In the genomic region with DNA sequence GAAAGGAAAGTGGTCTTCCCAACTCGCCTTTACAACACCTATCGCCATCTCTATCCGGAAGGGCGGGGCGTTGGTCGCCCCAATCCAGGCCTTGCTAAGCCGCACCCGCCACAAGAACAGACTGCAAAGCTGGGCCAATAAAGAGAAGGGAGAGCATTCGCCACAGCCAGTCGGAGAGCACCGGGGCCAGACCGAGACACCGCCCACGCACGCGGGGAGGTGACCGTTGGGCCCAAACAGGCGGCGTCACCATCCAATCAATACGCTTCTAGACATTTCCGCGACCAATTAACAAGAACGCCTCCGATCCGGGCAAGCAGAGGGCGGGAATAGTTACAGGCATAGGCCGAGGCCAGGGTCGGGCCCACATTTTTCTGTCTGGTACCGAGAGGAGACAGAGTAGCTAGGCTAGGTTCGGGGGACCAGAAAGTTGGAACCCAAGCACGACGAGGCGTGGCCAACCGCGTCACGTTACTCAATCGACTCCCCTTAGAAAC, we compare ENCODE assay signal across 8 mouse cellular contexts. TPM values are rescaled to one million over a fixed set of nuclear protein-coding genes. Genes with fewer than 3 reads are reported as not detected.
DNase-seq lines count a peak whose midpoint lies in the region; ATAC-seq lines count a peak whose summit lies in the region.

No protein-coding gene starts in this region.

- under 1% methylated on average over 37 of the region's 37 CpGs for WGBS in forebrain, embryonic 14.5 days
- under 1% methylated on average over 37 of the region's 37 CpGs for WGBS in neural tube, embryonic 15.5 days

- intact Hi-C loops in heart, postnatal 14 days (cut with DNase I) = loop anchor here (5.0 kb wide), 1 partner anchor 73 kb away; a partner anchor contains a TSS

- peak overlapping the region; percentile 89 for H3K4me3 ChIP-seq in forebrain, embryonic 14.5 days (ENCODE audit: low read depth, low read length)
- peak overlapping the region; percentile 75 for H3K4me3 ChIP-seq in neural tube, embryonic 15.5 days (replicated peaks)

- peak overlapping the region; percentile 92 for H3K9ac ChIP-seq in forebrain, embryonic 14.5 days (ENCODE audit: low read length)
- H3K9ac ChIP-seq in neural tube, embryonic 15.5 days (replicated peaks) = peak overlapping the region; percentile 81

- no peaks in the 10 kb centered on the region for H3K27me3 ChIP-seq in forebrain, embryonic 14.5 days (replicated peaks; ENCODE audit: control insufficient read depth, insufficient read depth, low read length)
- H3K27me3 ChIP-seq in neural tube, embryonic 15.5 days (replicated peaks) = no peaks in the 10 kb centered on the region

- peak; percentile 94 for ATAC-seq in forebrain, embryonic 14.5 days
- peak; percentile 95 for ATAC-seq in neural tube, embryonic 15.5 days (ENCODE audit: low FRiP score)

- H3K9me3 ChIP-seq in forebrain, embryonic 14.5 days (replicated peaks; ENCODE audit: control insufficient read depth, low read length) = no peaks in the 10 kb centered on the region
- no peaks in the 10 kb centered on the region for H3K9me3 ChIP-seq in neural tube, embryonic 15.5 days (replicated peaks)

- peak overlapping the region; percentile 92 for H3K27ac ChIP-seq in forebrain, embryonic 14.5 days (ENCODE audit: low read depth, low read length)
- peak overlapping the region; percentile 94 for H3K27ac ChIP-seq in neural tube, embryonic 15.5 days (replicated peaks)

- H3K4me1 ChIP-seq in forebrain, embryonic 14.5 days (ENCODE audit: control insufficient read depth, insufficient read depth, low read length) = peaks cover 14% of the 10 kb centered on the region
- peaks cover 22% of the 10 kb centered on the region for H3K4me1 ChIP-seq in neural tube, embryonic 15.5 days

- peak overlapping the region; percentile 70 for H3K4me2 ChIP-seq in forebrain, embryonic 14.5 days (ENCODE audit: low read length)
- peak overlapping the region; percentile 75 for H3K4me2 ChIP-seq in neural tube, embryonic 15.5 days

- peak; percentile 99 for DNase-seq in ES-CJ7 (ENCODE audit: low read depth, low spot score)
- DNase-seq in cerebellum, adult 11 months = peak; percentile 96
- peak; percentile 99 for DNase-seq in forebrain, embryonic 14.5 days (ENCODE audit: low spot score)
- DNase-seq in heart, postnatal 14 days = peak; percentile 96 to 97
- peak; percentile 99 for DNase-seq in layer of hippocampus, adult 11-12 months (ENCODE audit: low spot score)
- peak; percentile 98 to 99 for DNase-seq in lung, adult 18-20 months
- peak; percentile 96 for DNase-seq in testis, postnatal 14 days (ENCODE audit: low spot score)

- H3K36me3 ChIP-seq in forebrain, embryonic 14.5 days (ENCODE audit: control insufficient read depth, insufficient read depth, low read length) = peaks cover 16% of the 10 kb centered on the region
- H3K36me3 ChIP-seq in neural tube, embryonic 15.5 days = peaks cover 6% of the 10 kb centered on the region; the same call in 1 of the 2 replicates

RNA-seq across cellular contexts. Expression of a gene that starts 0.5 kb away (rescaled TPM):
- polyA plus RNA-seq in forebrain, embryonic 14.5 days (2014; fragmentation: Nextera tagmentation; extraction: Ambion mirVana) = 66.5 and 68.0 TPM in 2 replicates
- total RNA-seq in heart, postnatal 14 days (2021) = 10 to 100 TPM; 30.6 to 32.2 TPM
- polyA plus RNA-seq in neural tube, embryonic 15.5 days (2015; fragmentation: Nextera tagmentation; extraction: Ambion mirVana) = 56.8 and 63.6 TPM in 2 replicates

RNA-seq across cellular contexts. Expression of a gene that starts 27.3 kb away (rescaled TPM):
- 3.3 and 4.0 TPM in 2 replicates for polyA plus RNA-seq in forebrain, embryonic 14.5 days (2014; fragmentation: Nextera tagmentation; extraction: Ambion mirVana)
- 10 to 100 TPM; 11.3 to 14.0 TPM for total RNA-seq in heart, postnatal 14 days (2021)
- 2.4 and 4.3 TPM in 2 replicates for polyA plus RNA-seq in neural tube, embryonic 15.5 days (2015; fragmentation: Nextera tagmentation; extraction: Ambion mirVana)

RNA-seq across cellular contexts. Expression of a gene that starts 48.2 kb away (rescaled TPM):
- not detected in 2 replicates for polyA plus RNA-seq in forebrain, embryonic 14.5 days (2014; fragmentation: Nextera tagmentation; extraction: Ambion mirVana)
- total RNA-seq in heart, postnatal 14 days (2021) = not detected
- 0.20 TPM in 1 of 2 replicates, not detected in the other for polyA plus RNA-seq in neural tube, embryonic 15.5 days (2015; fragmentation: Nextera tagmentation; extraction: Ambion mirVana)

Comparison
In these comparisons a context has a peak if more than half of its experiments do, and no peak if none do; other contexts are left out.
1. Peak in every context shown above with its lines: DNase-seq, ATAC-seq, H3K4me3 ChIP-seq and H3K27ac ChIP-seq.